Mouse (Mus musculus) forebrain, embryonic 15.5 days (tissue): ENCODE data around the gene Traf2. TPM values are rescaled to one million over a fixed set of nuclear protein-coding genes. Genes with fewer than 3 reads are reported as not detected.

Source experiments
- ATAC-seq: fragments of 200-750 bp; cut with Nextera tagmentation; replicated peaks from 2 replicates; pipeline ENCODE4 v1.8.0; 2017; ENCODE audit warnings: mild to moderate bottlenecking, moderate TSS enrichment, moderate library complexity
- H3K27ac ChIP-seq: fragments of 300-500 bp; sonication (generic); replicated peaks from 2 replicates; pipeline ENCODE4 v1.5.1; 2015; ENCODE audit warnings: mild to moderate bottlenecking, inconsistent platforms
- H3K27me3 ChIP-seq: fragments of 300-500 bp; sonication (generic); 2 replicates; pipeline ENCODE4 v1.6.1; 2015; ENCODE audit warnings: inconsistent platforms
- H3K36me3 ChIP-seq: fragments of 300-500 bp; sonication (generic); 2 replicates; pipeline ENCODE4 v1.6.1; 2015; ENCODE audit warnings: mild to moderate bottlenecking, inconsistent platforms
- H3K4me1 ChIP-seq: fragments of 300-500 bp; sonication (generic); 2 replicates; pipeline ENCODE4 v1.6.1; 2015; ENCODE audit warnings: inconsistent platforms
- H3K4me2 ChIP-seq: fragments of 300-500 bp; sonication (generic); replicated peaks from 2 replicates; pipeline ENCODE4 v1.6.1; 2015; ENCODE audit warnings: mild to moderate bottlenecking, inconsistent platforms
- H3K4me3 ChIP-seq: fragments of 300-500 bp; sonication (generic); 2 replicates; pipeline ENCODE4 v1.5.1; 2015; ENCODE audit warnings: mild to moderate bottlenecking, inconsistent platforms
- H3K9ac ChIP-seq: fragments of 300-500 bp; sonication (generic); replicated peaks from 2 replicates; pipeline ENCODE4 v1.6.1; 2015; ENCODE audit warnings: mild to moderate bottlenecking, inconsistent platforms
- H3K9me3 ChIP-seq: fragments of 300-500 bp; sonication (generic); 2 replicates; pipeline ENCODE4 v1.6.1; 2016; ENCODE audit warnings: inconsistent platforms
- WGBS: fragments of 180-500 bp; shearing (Covaris S2); methylation state at CpG from one replicate; pipeline ENCODE4 v1.1.7; 2015; ENCODE audit warnings: mixed read lengths; 5-methylcytosine and 5-hydroxymethylcytosine counted together
- polyA plus RNA-seq: library from polyadenylated mRNA; unstranded; fragments of >200 nt; fragmentation: Nextera tagmentation; extraction: Ambion mirVana; gene quantifications from 2 replicates; pipeline ENCODE4 v1.2.1, GENCODE M21; 2015

Gene Traf2
- polyA plus RNA-seq, 1 experiment from 2014 or later = 28.6 TPM

DNA sequence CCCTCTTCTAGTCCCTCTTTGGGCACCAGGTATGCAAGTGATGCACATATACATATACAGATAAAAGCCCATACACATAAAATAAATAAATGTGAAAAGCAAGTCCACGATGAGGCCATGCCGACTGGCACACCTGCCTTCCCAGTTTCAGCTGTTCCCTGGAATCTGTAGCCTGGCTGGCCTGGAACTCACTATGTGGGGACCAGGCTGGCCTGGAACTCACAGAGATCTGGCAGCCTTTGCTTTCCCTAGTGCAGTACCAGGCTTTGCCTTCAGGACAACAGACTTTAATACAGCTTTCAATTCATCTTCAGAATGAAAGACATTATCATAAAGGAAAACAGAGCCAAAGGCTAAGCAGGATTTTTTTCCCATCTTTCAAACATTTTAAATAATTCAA is 13.0 kb downstream of the Traf2 start:
- Histone ChIP-seq H3K4me2 (no peak overlapping the region), H3K9ac (no peak overlapping the region), H3K9me3 (no peaks in the 10 kb centered on the region), H3K36me3 (peaks cover 35% of the 10 kb centered on the region), H3K27ac (no peak overlapping the region), H3K4me1 (no peaks in the 10 kb centered on the region), H3K27me3 (no peaks in the 10 kb centered on the region), H3K4me3 (no peak overlapping the region)
- ATAC-seq = no peak
- WGBS = 91% methylated on average over 2 of the region's 2 CpGs

- ATAC-seq = no peak
- no peak overlapping the region for H3K4me2 ChIP-seq
- WGBS = 90% methylated on average over 9 of the region's 9 CpGs
- H3K4me3 ChIP-seq = no peak overlapping the region
- H3K4me1 ChIP-seq = no peaks in the 10 kb centered on the region
- no peak overlapping the region for H3K27ac ChIP-seq
- no peaks in the 10 kb centered on the region for H3K27me3 ChIP-seq
- no peaks in the 10 kb centered on the region for H3K9me3 ChIP-seq
- H3K36me3 ChIP-seq = peaks cover 72% of the 10 kb centered on the region
- H3K9ac ChIP-seq = no peak overlapping the region
These were observed 20.0 kb downstream of the Traf2 start for GRCm38 (mm10) chr2:25526510-25527302.

- Histone ChIP-seq H3K4me2 (no peak overlapping the region), H3K4me1 (no peaks in the 10 kb centered on the region), H3K9ac (no peak overlapping the region), H3K9me3 (no peaks in the 10 kb centered on the region), H3K27ac (no peak overlapping the region), H3K36me3 (peaks cover 14% of the 10 kb centered on the region), H3K27me3 (no peaks in the 10 kb centered on the region), H3K4me3 (no peak overlapping the region)
- 64% methylated on average over 3 of the region's 3 CpGs for WGBS
- no peak for ATAC-seq
These were observed 36.8 kb downstream of the Traf2 start for GRCm38 (mm10) chr2:25509912-25510311.

GRCm38 (mm10) chr2:25506964-25507363 is 39.8 kb downstream of the Traf2 start:
- Histone ChIP-seq H3K4me2 (no peak overlapping the region), H3K4me1 (peaks cover 5% of the 10 kb centered on the region), H3K9me3 (no peaks in the 10 kb centered on the region), H3K4me3 (no peak overlapping the region), H3K9ac (no peak overlapping the region), H3K27ac (no peak overlapping the region), H3K27me3 (no peaks in the 10 kb centered on the region), H3K36me3 (peaks cover 34% of the 10 kb centered on the region)
- WGBS = 43% methylated on average over 5 of the region's 5 CpGs
- ATAC-seq = no peak

GRCm38 (mm10) chr2:25505860-25506259 is 40.9 kb downstream of the Traf2 start:
- no peaks in the 10 kb centered on the region for H3K9me3 ChIP-seq
- H3K4me2 ChIP-seq = no peak overlapping the region
- no peak for ATAC-seq
- no peak overlapping the region for H3K9ac ChIP-seq
- no peak overlapping the region for H3K4me3 ChIP-seq
- peaks cover 13% of the 10 kb centered on the region for H3K4me1 ChIP-seq
- no peaks in the 10 kb centered on the region for H3K27me3 ChIP-seq
- H3K27ac ChIP-seq = no peak overlapping the region
- 93% methylated on average over 4 of the region's 4 CpGs for WGBS
- H3K36me3 ChIP-seq = peaks cover 34% of the 10 kb centered on the region

GRCm38 (mm10) chr2:25505000-25505399 is 41.7 kb downstream of the Traf2 start:
- peaks cover 34% of the 10 kb centered on the region for H3K36me3 ChIP-seq
- H3K4me2 ChIP-seq = no peak overlapping the region
- ATAC-seq = no peak
- H3K9me3 ChIP-seq = no peaks in the 10 kb centered on the region
- H3K9ac ChIP-seq = no peak overlapping the region
- H3K27me3 ChIP-seq = no peaks in the 10 kb centered on the region
- no peak overlapping the region for H3K4me3 ChIP-seq
- H3K27ac ChIP-seq = no peak overlapping the region
- WGBS = 94% methylated on average over 1 of the region's 1 CpGs
- peaks cover 17% of the 10 kb centered on the region for H3K4me1 ChIP-seq

GRCm38 (mm10) chr2:25504538-25504937 is 42.2 kb downstream of the Traf2 start:
- Histone ChIP-seq H3K27ac (no peak overlapping the region), H3K36me3 (peaks cover 34% of the 10 kb centered on the region), H3K27me3 (no peaks in the 10 kb centered on the region), H3K4me3 (no peak overlapping the region), H3K4me2 (no peak overlapping the region), H3K9ac (no peak overlapping the region), H3K4me1 (peaks cover 19% of the 10 kb centered on the region), H3K9me3 (no peaks in the 10 kb centered on the region)
- WGBS = 93% methylated on average over 19 of the region's 19 CpGs
- ATAC-seq = no peak

GRCm38 (mm10) chr2:25502726-25503125 is 44.0 kb downstream of the Traf2 start:
- Histone ChIP-seq H3K4me1 (peaks cover 19% of the 10 kb centered on the region), H3K9me3 (no peaks in the 10 kb centered on the region), H3K4me3 (no peak overlapping the region), H3K4me2 (no peak overlapping the region), H3K27ac (no peak overlapping the region), H3K36me3 (peaks cover 34% of the 10 kb centered on the region), H3K27me3 (no peaks in the 10 kb centered on the region), H3K9ac (no peak overlapping the region)
- 82% methylated on average over 3 of the region's 3 CpGs for WGBS
- ATAC-seq = no peak

DNA sequence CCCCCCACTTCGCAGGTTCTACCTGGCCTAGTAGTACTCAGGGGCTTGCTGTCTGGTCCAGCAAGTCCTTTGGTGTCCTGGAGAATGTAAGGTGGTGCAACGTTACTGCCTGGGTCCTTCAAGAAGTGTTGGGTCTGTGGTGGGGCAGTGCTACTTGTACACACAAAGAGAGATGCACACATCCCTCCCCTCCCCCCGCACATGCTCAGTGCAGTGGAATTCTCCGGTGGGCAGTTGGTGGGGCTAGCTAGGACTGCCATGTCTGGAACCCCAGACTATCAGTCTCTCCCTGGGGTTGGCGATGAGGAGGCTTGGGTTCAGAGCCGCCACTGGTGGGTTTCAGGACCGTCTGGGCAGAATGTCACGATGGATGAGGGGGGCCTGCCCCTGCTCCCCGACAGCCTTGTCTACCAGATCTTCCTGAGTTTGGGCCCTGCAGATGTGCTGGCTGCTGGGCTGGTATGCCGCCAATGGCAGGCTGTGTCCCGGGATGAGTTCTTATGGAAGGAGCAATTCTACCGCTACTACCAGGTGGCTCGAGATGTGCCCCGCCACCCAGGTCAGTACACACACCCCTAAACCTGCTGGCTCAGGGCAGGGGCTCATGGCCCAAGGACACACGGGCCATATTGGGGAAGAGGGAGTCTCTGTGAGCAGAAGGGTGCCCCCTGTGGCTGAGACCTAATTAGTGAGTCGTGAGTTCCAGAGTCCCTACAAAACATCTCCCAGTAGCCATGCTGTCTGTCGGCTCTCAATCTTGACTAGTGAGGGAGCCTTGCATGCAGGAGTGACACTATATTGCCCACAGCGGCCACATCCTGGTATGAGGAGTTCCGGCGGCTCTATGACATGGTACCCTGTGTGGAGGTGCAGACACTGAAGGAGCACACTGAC is 44.9 kb downstream of the Traf2 start, which contains the start of gene C8g:
TSS of gene C8g (minus strand) at position 127 of the 894 bp plus-strand sequence.
- peak within 1 kb of the TSS; percentile 97 for H3K4me2 ChIP-seq
- H3K4me3 ChIP-seq = peak within 1 kb of the TSS; percentile 82
- 72% methylated on average over 20 of the region's 20 CpGs for WGBS
- H3K36me3 ChIP-seq = peaks cover 34% of the 10 kb centered on the region
- H3K27me3 ChIP-seq = no peaks in the 10 kb centered on the region
- peak within 1 kb of the TSS; percentile 59 for H3K27ac ChIP-seq
- no peak for ATAC-seq
- H3K9ac ChIP-seq = peak within 1 kb of the TSS; percentile 84
- peaks cover 19% of the 10 kb centered on the region for H3K4me1 ChIP-seq
- no peaks in the 10 kb centered on the region for H3K9me3 ChIP-seq

DNA sequence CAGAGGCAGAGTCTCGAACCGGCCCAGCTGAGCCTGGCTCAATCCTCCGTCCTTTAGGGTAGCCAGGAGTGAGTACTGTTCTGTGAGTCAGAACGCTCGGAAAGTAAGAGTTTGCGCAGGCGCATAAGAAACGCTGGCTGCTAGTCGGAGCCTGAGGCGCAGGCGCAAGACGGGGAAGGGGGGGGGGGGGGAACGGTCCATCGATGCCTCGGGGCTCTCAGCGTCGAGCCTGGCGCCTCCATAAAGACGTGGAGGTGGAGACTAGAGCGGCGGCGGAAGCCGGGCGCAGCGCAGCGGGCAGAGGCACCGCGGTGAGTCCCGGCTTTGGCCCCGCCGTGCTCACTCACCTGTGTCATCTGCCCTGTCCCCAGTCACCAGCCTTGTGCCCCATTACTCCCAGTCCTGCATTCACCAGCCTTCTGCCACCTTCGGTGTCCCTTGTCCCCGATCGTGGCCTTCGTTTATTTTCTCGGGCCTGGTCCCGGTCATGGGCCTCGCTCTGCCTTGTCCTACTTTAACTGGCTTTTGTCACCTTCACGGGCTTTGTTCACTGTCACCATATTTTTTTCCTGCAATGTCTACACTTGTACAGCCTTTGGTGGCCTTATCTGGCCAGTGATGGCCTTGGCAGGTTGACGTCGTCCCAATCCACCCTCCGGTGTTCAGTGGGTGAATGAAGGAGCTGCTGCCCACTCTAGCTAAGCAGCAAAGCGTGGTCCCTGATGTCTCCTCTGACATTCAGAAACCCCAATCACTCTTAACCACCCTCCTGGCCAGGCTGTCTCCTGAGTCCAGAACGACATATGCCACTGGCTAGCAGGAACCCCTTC is 45.9 kb downstream of the Traf2 start, which contains the start of gene Fbxw5:
TSS of gene Fbxw5 (plus strand) at position 175 of the 830 bp plus-strand sequence.
- Histone ChIP-seq H3K4me3 (peak within 1 kb of the TSS; percentile 82), H3K4me1 (peaks cover 19% of the 10 kb centered on the region), H3K4me2 (peak within 1 kb of the TSS; percentile 97), H3K36me3 (peaks cover 28% of the 10 kb centered on the region), H3K9me3 (no peaks in the 10 kb centered on the region), H3K27me3 (no peaks in the 10 kb centered on the region), H3K27ac (peak within 1 kb of the TSS; percentile 59), H3K9ac (peak within 1 kb of the TSS; percentile 84)
- peak; percentile 91 for ATAC-seq
- WGBS = 1% methylated on average over 44 of the region's 44 CpGs

GRCm38 (mm10) chr2:25500071-25500575 is 46.6 kb downstream of the Traf2 start:
- no peaks in the 10 kb centered on the region for H3K9me3 ChIP-seq
- H3K4me2 ChIP-seq = peak overlapping the region; percentile 49
- peaks cover 22% of the 10 kb centered on the region for H3K36me3 ChIP-seq
- H3K27me3 ChIP-seq = no peaks in the 10 kb centered on the region
- H3K4me1 ChIP-seq = peaks cover 19% of the 10 kb centered on the region
- peak; percentile 43 for ATAC-seq
- WGBS = 70% methylated on average over 6 of the region's 6 CpGs
- peak overlapping the region; percentile 82 for H3K4me3 ChIP-seq
- H3K9ac ChIP-seq = peak overlapping the region; percentile 37
- H3K27ac ChIP-seq = 0 out of 2 replicates have a peak overlapping the region, but pooled peaks have one; percentile 55
